Mouse (Mus musculus) heart, postnatal 10 days (tissue): ENCODE measurements around the gene Dok5. TPM values are rescaled to one million over a fixed set of nuclear protein-coding genes. Genes with fewer than 3 reads are reported as not detected.

Experiments
- DNase-seq, 2 experiments: peaks; one replicate each; pipeline ENCODE4 v3.0.0; 2021
- intact Hi-C: fragments of 180-260 bp; cut with DNase I; formaldehyde crosslinking; loops from one replicate; pipeline ENCODE4 v1.15.1; 2025
- total RNA-seq, 2 experiments: library from RNA; stranded (reverse); gene quantifications; 2 replicates each; pipeline ENCODE4 v1.2.3; 2021

Gene Dok5
- under 1 TPM in 1 of 2 experiments, not detected in 1; 0.34 TPM for total RNA-seq

GRCm38 (mm10) chr2:170731632-170732561, at the start of gene Dok5:
Gene Dok5, plus strand, starts transcription at chr2:170731807.
- DNase-seq = peak; percentile 75 to 82
- intact Hi-C loops = no loop called here

- no peak for DNase-seq
- intact Hi-C loops = loop anchor here (10.0 kb wide), 1 partner anchor 191 kb away; no protein-coding TSS in a partner anchor
Observed at GRCm38 (mm10) chr2:170683385-170683784, 48.2 kb upstream of the Dok5 start.

GRCm38 (mm10) chr2:170695071-170695936, 36.3 kb upstream of the Dok5 start:
- no peak for DNase-seq

GRCm38 (mm10) chr2:170695937-170696510, 35.6 kb upstream of the Dok5 start:
- DNase-seq = no peak
- intact Hi-C loops = no loop called here

More at GRCm38 (mm10) chr2:170695071-170695936, 36.3 kb upstream of the Dok5 start:
- intact Hi-C loops = no loop called here

- intact Hi-C loops = no loop called here
- no peak for DNase-seq
Observed at GRCm38 (mm10) chr2:170700471-170700870, 31.1 kb upstream of the Dok5 start.

GRCm38 (mm10) chr2:170706488-170706887, 25.1 kb upstream of the Dok5 start:
- intact Hi-C loops = no loop called here
- DNase-seq = no peak

- intact Hi-C loops = no loop called here
- DNase-seq = no peak
Observed at GRCm38 (mm10) chr2:170707672-170708071, 23.9 kb upstream of the Dok5 start.

- no peak for DNase-seq
Observed at GRCm38 (mm10) chr2:170708901-170709300, 22.7 kb upstream of the Dok5 start.

GRCm38 (mm10) chr2:170712658-170713285, 18.8 kb upstream of the Dok5 start:
- intact Hi-C loops = no loop called here
- DNase-seq = no peak

More at GRCm38 (mm10) chr2:170708901-170709300, 22.7 kb upstream of the Dok5 start:
- intact Hi-C loops = no loop called here

- no peak for DNase-seq
- intact Hi-C loops = no loop called here
Observed at GRCm38 (mm10) chr2:170720386-170720785, 11.2 kb upstream of the Dok5 start.

GRCm38 (mm10) chr2:170724136-170724535, 7.5 kb upstream of the Dok5 start:
- DNase-seq = no peak
- intact Hi-C loops = no loop called here

GRCm38 (mm10) chr2:170724716-170725115, 6.9 kb upstream of the Dok5 start:
- intact Hi-C loops = no loop called here
- DNase-seq = no peak

- intact Hi-C loops = no loop called here
- DNase-seq = no peak
Observed at GRCm38 (mm10) chr2:170725796-170726195, 5.8 kb upstream of the Dok5 start.

GRCm38 (mm10) chr2:170726996-170727710, 4.5 kb upstream of the Dok5 start:
- peak in 1 of 2 experiments; percentile 20 for DNase-seq
- intact Hi-C loops = no loop called here

GRCm38 (mm10) chr2:170728864-170729263, 2.7 kb upstream of the Dok5 start:
- no peak for DNase-seq

GRCm38 (mm10) chr2:170729661-170730060, 1.9 kb upstream of the Dok5 start:
- no peak for DNase-seq
- intact Hi-C loops = no loop called here

More at GRCm38 (mm10) chr2:170728864-170729263, 2.7 kb upstream of the Dok5 start:
- intact Hi-C loops = no loop called here

- DNase-seq = no peak
- intact Hi-C loops = no loop called here
Observed at GRCm38 (mm10) chr2:170730136-170730535, 1.5 kb upstream of the Dok5 start.

GRCm38 (mm10) chr2:170730781-170731180, 826 bp upstream of the Dok5 start:
- intact Hi-C loops = no loop called here
- DNase-seq = no peak

- intact Hi-C loops = no loop called here
- no peak for DNase-seq
Observed at GRCm38 (mm10) chr2:170731205-170731604, 402 bp upstream of the Dok5 start.

GRCm38 (mm10) chr2:170733671-170734070, 2.1 kb downstream of the Dok5 start:
- intact Hi-C loops = no loop called here
- no peak for DNase-seq
